Mouse (Mus musculus) lung, postnatal 0 days (tissue): ENCODE results near the gene Spred2.

Experiments
- CTCF ChIP-seq: IDR thresholded peaks from 2 replicates; pipeline ENCODE4 v1.5.1; 2016; ENCODE audit warnings: antibody characterized with exemption, mild to moderate bottlenecking
- EP300 ChIP-seq: IDR thresholded peaks from 2 replicates; pipeline ENCODE4 v1.6.1; 2016; ENCODE audit warnings: antibody characterized with exemption, mild to moderate bottlenecking, control low read depth

DNA sequence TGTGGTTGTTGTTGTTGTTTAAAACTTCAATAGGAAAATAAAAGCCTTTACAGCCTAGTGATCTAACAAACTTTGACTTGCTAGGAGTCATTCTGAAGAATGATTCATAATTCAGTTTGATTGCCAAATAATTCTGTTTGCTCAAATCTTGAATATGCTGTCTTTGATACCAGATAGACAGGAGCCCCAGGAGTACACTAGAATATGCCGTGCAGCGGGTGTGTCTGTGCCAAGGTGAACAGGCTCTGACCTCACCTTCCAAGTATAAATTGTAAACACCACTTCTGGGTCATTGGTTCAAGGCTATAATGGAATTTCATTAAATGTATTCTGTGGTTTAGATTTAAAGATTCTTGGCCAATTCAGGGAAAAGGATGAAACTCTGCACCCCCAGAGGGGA is 66.6 kb downstream of the Spred2 start:
- TF ChIP-seq CTCF (no peak), EP300 (0 out of 2 replicates have a peak, but pooled peaks have one; percentile 9)
